Mouse (Mus musculus) cerebellum, postnatal 4 days (tissue): Measurements from ENCODE around the gene Abcc12.

Experiments used
- DNase-seq, 2 experiments: peaks; one replicate each; pipeline ENCODE4 v3.0.0; 2022; ENCODE audit warnings: low spot score in 2 of 2, mixed read lengths in 1 of 2

The Abcc12 gene

GRCm38 (mm10) chr8:86578693-86579092 lies 1.8 kb downstream of the Abcc12 start:
- peak in 1 of 2 experiments; percentile 12 for DNase-seq

DNA sequence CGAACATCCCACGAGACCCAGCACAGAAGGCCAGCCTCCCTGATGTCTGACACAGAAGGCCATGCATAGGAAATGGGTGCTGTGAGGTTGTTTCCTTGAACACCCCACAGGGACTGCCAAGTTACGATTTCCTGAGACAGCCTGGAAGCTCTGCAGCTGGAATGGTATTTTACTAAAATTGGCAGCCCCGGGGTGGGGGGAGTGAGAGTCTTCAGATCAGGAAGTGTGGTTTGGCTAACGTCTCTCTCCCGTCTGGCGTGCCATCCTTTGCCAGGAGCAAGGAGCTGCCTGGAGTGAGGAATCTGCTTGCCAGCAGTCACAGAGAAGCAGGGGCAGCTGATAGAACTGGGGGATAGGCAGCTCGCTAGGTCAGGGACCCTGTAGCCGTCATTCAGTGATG lies 2.4 kb downstream of the Abcc12 start:
- DNase-seq = peak in 1 of 2 experiments; percentile 77

DNA sequence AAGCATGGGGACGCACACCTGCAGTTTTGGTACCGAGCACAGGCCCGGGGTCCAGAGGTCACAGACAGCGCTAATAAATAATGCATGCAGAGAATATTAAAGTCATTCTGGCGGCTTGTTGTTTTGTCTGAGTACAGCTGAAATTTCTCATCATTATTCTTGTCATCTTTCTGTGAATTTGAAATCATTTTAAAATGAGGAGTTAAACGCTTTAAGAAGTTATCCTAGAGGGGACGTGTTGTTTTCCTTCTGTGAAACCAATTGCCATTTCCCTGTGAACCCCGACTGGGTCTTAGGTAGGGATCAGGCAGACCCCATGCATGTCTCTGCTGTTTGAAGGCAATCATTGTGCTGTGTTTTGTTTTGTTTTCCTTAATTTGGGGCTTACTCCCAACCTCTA lies 2.9 kb downstream of the Abcc12 start:
- no peak for DNase-seq

DNA sequence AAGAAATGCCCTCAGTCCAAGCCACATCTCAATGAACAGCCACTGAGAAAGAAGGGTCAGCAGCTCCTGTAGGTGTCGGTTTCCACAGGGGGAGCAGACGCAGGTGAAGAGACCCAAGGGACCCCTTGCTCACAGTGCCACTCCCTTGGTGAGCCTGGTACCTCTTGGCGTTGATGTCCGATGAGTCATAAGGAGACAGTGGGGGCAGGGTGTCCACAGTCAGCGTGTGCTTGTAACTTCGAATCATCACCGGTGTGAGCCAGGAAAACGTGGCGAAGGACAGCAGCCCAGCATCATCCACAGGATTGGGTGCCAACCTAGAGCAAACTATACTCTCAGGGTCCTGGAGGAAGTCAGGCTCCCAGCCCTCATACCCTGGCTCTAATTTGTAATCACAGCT lies 16.8 kb downstream of the Abcc12 start:
- no peak for DNase-seq

GRCm38 (mm10) chr8:86561737-86562136 lies 18.7 kb downstream of the Abcc12 start:
- no peak for DNase-seq

DNA sequence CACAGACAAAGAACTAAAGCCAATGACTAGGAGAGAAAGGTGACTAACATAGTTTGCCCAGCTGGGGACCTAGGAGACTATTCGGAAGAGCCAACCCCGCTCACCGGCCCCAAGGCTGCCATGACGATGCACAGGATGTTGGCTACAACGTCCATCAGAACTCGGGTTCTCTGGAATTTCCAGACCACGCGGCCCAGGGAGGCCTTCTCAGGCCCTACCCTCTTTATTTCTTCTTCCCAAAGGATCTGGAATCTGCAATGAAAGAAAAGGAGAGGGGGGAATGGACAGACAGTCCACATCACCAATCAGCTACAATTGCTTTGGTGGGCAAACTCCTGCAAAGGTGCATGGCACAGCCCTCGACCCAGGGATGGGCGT lies 19.8 kb downstream of the Abcc12 start:
- no peak for DNase-seq

- DNase-seq = no peak
Measured at GRCm38 (mm10) chr8:86559947-86560687, 20.4 kb downstream of the Abcc12 start.

DNA sequence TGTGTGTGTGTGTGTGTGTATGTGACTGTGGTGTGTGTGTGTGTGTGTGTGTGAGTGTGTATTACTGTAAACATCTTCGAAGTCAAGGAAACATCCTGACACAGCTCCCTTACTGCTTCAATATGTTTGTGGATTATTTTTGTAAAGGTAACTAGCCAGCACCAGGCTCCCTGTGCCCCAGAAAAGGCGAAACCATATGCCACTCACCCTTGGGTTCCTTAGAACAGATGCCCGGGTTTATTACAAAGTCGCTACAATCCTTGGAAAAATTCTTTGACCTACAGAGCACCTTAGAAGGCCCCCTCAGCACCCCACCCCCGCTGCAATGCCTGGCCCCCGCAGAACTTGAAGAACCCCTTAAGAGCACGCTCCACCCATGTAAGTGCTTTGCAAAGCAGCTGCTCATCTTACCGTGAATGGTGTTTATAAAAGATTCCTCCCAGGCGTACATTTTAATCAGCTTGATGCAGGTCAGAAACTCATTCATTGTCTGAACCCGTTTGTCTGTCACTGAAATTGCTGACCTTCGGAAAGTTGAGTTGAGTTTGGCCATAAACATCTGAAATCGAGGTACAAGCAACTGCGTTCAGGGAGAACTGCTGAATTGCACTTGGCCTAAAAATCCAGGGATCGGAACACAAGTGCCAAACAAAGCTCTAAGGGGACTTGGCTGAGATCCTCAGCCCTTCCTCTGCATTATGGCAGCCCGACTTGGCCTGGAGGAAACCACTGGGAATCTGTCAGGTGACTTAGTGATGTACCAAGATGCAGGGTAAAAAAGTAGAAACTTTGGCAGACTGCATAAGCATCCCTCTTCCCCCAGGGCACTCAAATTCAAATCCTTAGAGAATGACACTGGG lies 23.1 kb downstream of the Abcc12 start:
- DNase-seq = no peak

DNA sequence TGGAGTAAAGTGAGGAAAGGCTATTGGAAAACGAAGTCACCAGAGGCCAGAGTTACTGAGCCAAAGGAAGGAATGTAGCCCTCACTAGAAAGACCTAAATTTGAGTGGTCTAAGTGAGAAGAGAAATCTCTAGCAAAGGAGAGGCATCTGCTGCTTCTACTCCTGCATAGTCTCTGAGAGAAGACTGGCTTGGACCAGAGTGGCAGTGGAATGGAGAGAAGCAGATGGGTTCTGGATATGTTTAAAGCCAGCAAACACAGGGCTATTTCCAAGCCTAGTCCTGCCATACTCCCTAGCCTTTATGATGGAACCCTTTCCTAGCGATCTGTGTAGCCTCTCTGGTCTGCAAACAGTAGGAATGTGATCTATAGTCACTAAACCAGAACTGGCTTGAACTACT lies 24.9 kb downstream of the Abcc12 start:
- DNase-seq = no peak

GRCm38 (mm10) chr8:86554220-86554891 lies 26.1 kb downstream of the Abcc12 start:
- DNase-seq = no peak

GRCm38 (mm10) chr8:86550516-86550915 lies 30.0 kb downstream of the Abcc12 start:
- DNase-seq = no peak

DNA sequence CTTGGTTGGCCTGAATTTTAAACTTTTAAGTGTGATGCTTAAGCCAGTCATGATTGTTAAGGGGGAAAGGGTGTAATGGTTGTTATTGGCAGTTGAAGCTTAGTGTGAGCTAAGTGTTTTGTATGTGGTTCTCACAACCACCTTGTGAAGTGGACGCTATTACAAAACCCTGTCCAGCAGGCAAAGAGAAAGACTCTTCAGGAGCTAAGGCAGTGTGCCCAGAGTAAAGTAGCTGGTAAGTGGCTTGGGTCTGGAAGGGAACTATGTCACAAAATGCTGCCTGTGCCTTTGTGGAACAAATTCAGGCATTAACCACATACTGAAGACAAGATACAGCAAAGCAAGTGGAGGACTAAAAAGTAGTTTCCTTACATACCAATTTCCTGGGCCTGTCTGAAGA lies 34.5 kb downstream of the Abcc12 start:
- DNase-seq = no peak

DNA sequence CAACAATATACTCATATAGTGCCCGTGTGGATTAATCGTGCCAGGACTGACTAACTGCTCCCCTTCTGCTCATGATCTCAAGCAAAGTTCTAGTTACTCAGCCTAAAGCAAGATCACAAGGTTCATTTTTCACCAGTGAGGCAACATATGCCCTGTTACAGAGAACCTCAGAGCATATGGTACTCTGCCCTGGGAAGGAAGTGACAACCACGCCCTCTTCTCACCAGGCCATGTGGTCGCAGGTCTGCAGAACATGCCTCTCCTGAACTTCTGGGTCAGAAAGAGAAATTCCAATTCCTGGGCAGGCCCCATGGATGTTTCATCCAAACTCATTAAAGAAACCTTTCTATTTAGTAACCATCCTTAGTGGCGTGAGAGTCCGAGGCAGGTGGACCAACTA lies 39.6 kb downstream of the Abcc12 start:
- no peak for DNase-seq

- DNase-seq = no peak
Measured at GRCm38 (mm10) chr8:86540376-86540775, 40.1 kb downstream of the Abcc12 start.

DNA sequence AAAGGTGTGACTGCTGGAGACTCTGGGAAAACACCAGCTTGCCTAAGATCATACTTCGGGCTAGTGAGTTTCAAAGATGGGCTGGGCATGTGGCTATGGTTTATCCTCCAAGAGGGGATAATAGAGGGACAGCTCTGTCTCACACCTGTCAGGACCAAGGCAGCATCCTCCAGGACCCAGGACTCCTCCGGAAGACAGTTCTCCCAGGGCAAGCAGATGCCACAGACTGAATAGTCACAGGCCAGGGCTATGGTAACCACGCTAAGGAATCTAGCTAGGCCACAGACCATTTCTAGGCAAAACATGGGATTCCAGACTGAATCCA lies 43.9 kb downstream of the Abcc12 start:
- no peak for DNase-seq

GRCm38 (mm10) chr8:86535791-86536662 lies 44.5 kb downstream of the Abcc12 start:
- peak; percentile 49 to 85 for DNase-seq

DNA sequence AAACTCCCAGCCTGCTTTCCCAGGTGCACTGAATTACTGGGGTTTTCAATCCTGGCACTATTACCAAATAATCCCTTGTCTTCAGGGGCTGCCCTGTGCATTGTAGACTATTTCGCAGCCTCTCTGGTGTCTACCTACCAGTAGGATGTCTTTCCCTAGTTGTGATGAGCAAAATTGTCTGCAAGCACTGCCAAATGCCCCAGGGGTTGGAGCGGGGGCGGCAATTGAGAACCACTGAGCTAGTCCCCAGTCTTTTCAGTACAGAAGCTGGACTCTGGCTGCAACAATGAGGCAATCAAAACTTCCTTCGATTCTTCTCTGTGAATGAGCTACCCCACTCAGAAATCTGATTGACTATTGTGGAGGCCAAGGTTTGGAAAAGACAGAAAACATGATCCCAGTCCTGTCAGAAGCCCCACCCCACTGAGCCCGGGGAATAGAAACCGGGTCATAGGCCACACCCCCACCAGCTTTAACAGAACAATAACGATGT lies 45.4 kb downstream of the Abcc12 start:
- no peak for DNase-seq

DNA sequence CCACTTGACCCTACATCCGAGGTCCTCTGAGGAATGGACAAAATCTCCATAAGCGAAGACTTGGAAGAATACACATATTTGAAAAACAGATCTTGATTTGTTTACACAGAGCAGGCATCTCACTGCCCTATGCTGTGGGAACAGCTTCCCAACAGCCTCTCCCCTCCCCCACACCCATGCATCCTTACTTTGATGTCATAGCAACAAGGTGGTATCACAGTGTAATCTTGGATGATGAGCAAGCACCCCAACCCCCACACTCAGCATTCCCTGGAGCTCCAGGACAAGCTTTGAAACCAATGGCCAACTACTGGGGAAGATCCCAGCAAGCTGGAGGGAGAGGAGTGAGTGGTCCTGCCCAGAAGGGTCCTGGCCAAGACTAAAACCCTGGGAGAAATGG lies 50.8 kb downstream of the Abcc12 start:
- DNase-seq = no peak

GRCm38 (mm10) chr8:86527336-86528029 lies 53.0 kb downstream of the Abcc12 start:
- DNase-seq = no peak

DNA sequence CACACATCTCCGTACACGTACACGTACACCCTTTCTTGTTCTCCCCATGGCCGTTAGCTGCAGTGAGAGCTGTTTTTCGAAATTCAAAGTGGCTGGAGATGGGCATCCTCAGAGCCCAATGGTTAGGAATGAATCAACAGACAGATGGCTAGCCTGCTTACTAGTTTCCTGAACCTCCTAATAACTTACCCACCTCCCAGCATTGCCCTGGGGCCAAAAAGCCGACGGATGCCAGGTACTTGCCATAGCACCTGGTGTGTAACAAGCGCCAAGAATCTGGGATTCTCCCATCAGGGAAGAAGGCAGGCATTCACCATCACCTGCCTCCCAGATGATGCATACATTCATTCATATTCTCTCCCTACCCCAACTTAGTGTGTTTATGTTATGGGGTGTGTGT lies 53.7 kb downstream of the Abcc12 start:
- no peak for DNase-seq

- peak in 1 of 2 experiments; percentile 43 for DNase-seq
Measured at GRCm38 (mm10) chr8:86514203-86514602, 66.3 kb downstream of the Abcc12 start.
